Mouse (Mus musculus) liver, embryonic 12.5 days (tissue): ENCODE results near the gene Aacs. TPM values are rescaled to one million over a fixed set of nuclear protein-coding genes. Genes with fewer than 3 reads are reported as not detected.

ENCODE experiments used
- ATAC-seq: fragments of 200-750 bp; cut with Nextera tagmentation; 2 replicates; pipeline ENCODE4 v1.8.0; 2017; ENCODE audit warnings: moderate number of reproducible peaks, mild to moderate bottlenecking, moderate library complexity
- H3K27ac ChIP-seq: fragments of 300-500 bp; sonication (generic); 2 replicates; pipeline ENCODE4 v1.5.1; 2016; ENCODE audit warnings: mild to moderate bottlenecking
- H3K27me3 ChIP-seq: fragments of 300-500 bp; sonication (generic); replicated peaks from 2 replicates; pipeline ENCODE4 v1.6.1; 2016; ENCODE audit warnings: mild to moderate bottlenecking, moderate library complexity
- H3K36me3 ChIP-seq: fragments of 300-500 bp; sonication (generic); 2 replicates; pipeline ENCODE4 v1.6.1; 2016; ENCODE audit warnings: mild to moderate bottlenecking, moderate library complexity
- H3K4me1 ChIP-seq: fragments of 300-500 bp; sonication (generic); 2 replicates; pipeline ENCODE4 v1.6.1; 2016
- H3K4me2 ChIP-seq: fragments of 300-500 bp; sonication (generic); 2 replicates; pipeline ENCODE4 v1.6.1; 2016; ENCODE audit warnings: mild to moderate bottlenecking, moderate library complexity
- H3K4me3 ChIP-seq: fragments of 300-500 bp; sonication (generic); 2 replicates; pipeline ENCODE4 v1.5.1; 2016; ENCODE audit warnings: mild to moderate bottlenecking, moderate library complexity
- H3K9ac ChIP-seq: fragments of 300-500 bp; sonication (generic); 2 replicates; pipeline ENCODE4 v1.6.1; 2016; ENCODE audit warnings: mild to moderate bottlenecking, moderate library complexity
- H3K9me3 ChIP-seq: fragments of 300-500 bp; sonication (generic); replicated peaks from 2 replicates; pipeline ENCODE4 v1.6.1; 2016; ENCODE audit warnings: mild to moderate bottlenecking, moderate library complexity
- WGBS: fragments of 180-500 bp; shearing (Covaris S2); methylation state at CpG from one replicate; pipeline ENCODE4 v1.1.7; 2016; ENCODE audit not compliant: insufficient replicate concordance; 5-methylcytosine and 5-hydroxymethylcytosine counted together
- polyA plus RNA-seq: library from polyadenylated mRNA; unstranded; fragments of >200 nt; fragmentation: Nextera tagmentation; extraction: Ambion mirVana; gene quantifications from 2 replicates; pipeline ENCODE4 v1.2.1, GENCODE M21; 2016

Aacs gene
- polyA plus RNA-seq, 1 experiment from 2014 or later = 24.7 TPM

- Histone ChIP-seq H3K9me3 (peaks cover 8% of the 10 kb centered on the region), H3K4me2 (no peak overlapping the region), H3K9ac (no peak overlapping the region), H3K27me3 (peaks cover 43% of the 10 kb centered on the region), H3K4me3 (no peak overlapping the region), H3K27ac (no peak overlapping the region), H3K36me3 (no peaks in the 10 kb centered on the region), H3K4me1 (peaks cover 1% of the 10 kb centered on the region; the same call in 1 of the 2 replicates)
- no peak for ATAC-seq
- 60% methylated on average over 4 of the region's 4 CpGs for WGBS
These were observed 50.9 kb downstream of the Aacs start for GRCm38 (mm10) chr5:125526464-125526863.

GRCm38 (mm10) chr5:125529109-125529508, 53.5 kb downstream of the Aacs start:
- no peaks in the 10 kb centered on the region for H3K36me3 ChIP-seq
- H3K4me1 ChIP-seq = no peaks in the 10 kb centered on the region; the same call in 1 of the 2 replicates
- peaks cover 69% of the 10 kb centered on the region for H3K27me3 ChIP-seq
- no peak overlapping the region for H3K4me3 ChIP-seq
- no peak for ATAC-seq
- H3K9me3 ChIP-seq = peaks cover 8% of the 10 kb centered on the region
- no peak overlapping the region for H3K4me2 ChIP-seq
- no peak overlapping the region for H3K27ac ChIP-seq
- WGBS = 4% methylated on average over 5 of the region's 5 CpGs
- no peak overlapping the region for H3K9ac ChIP-seq

GRCm38 (mm10) chr5:125531634-125532033, 56.0 kb downstream of the Aacs start, which contains the start of gene Tmem132b:
Gene Tmem132b (plus strand): TSS chr5:125531774.
- Histone ChIP-seq H3K4me3 (peak within 1 kb of the TSS; percentile 35), H3K9me3 (0 out of 2 replicates have a peak, but pooled peaks cover 2% of the 10 kb centered on the region), H3K4me1 (no peaks in the 10 kb centered on the region; the same call in 1 of the 2 replicates), H3K9ac (no peak within 1 kb of the TSS), H3K36me3 (no peaks in the 10 kb centered on the region), H3K27ac (no peak within 1 kb of the TSS), H3K27me3 (peaks cover 95% of the 10 kb centered on the region), H3K4me2 (peak within 1 kb of the TSS; percentile 56)
- peak; percentile 36 for ATAC-seq
- under 1% methylated on average over 23 of the region's 25 CpGs for WGBS

GRCm38 (mm10) chr5:125532191-125532544, 56.6 kb downstream of the Aacs start:
- no peaks in the 10 kb centered on the region for H3K9me3 ChIP-seq
- no peaks in the 10 kb centered on the region; the same call in 1 of the 2 replicates for H3K4me1 ChIP-seq
- peaks cover 94% of the 10 kb centered on the region for H3K27me3 ChIP-seq
- peak overlapping the region; percentile 56 for H3K4me2 ChIP-seq
- ATAC-seq = 0 out of 2 replicates have a peak, but pooled peaks have one; percentile 31
- no peak overlapping the region for H3K9ac ChIP-seq
- H3K4me3 ChIP-seq = peak overlapping the region; percentile 35
- 2% methylated on average over 22 of the region's 30 CpGs for WGBS
- H3K36me3 ChIP-seq = no peaks in the 10 kb centered on the region
- H3K27ac ChIP-seq = no peak overlapping the region

- H3K27ac ChIP-seq = no peak overlapping the region
- no peak overlapping the region for H3K9ac ChIP-seq
- peak overlapping the region; percentile 35 for H3K4me3 ChIP-seq
- no peaks in the 10 kb centered on the region; the same call in 1 of the 2 replicates for H3K4me1 ChIP-seq
- 4% methylated on average over 59 of the region's 64 CpGs for WGBS
- H3K4me2 ChIP-seq = peak overlapping the region; percentile 56
- peaks cover 89% of the 10 kb centered on the region for H3K27me3 ChIP-seq
- ATAC-seq = no peak
- H3K36me3 ChIP-seq = no peaks in the 10 kb centered on the region
- H3K9me3 ChIP-seq = no peaks in the 10 kb centered on the region
These were observed 57.1 kb downstream of the Aacs start for GRCm38 (mm10) chr5:125532545-125533224.

- ATAC-seq = no peak
- no peak overlapping the region for H3K4me2 ChIP-seq
- H3K4me1 ChIP-seq = no peaks in the 10 kb centered on the region; the same call in 1 of the 2 replicates
- H3K9me3 ChIP-seq = no peaks in the 10 kb centered on the region
- H3K27me3 ChIP-seq = peaks cover 83% of the 10 kb centered on the region
- 4% methylated on average over 24 of the region's 24 CpGs for WGBS
- no peak overlapping the region for H3K9ac ChIP-seq
- no peaks in the 10 kb centered on the region for H3K36me3 ChIP-seq
- H3K27ac ChIP-seq = no peak overlapping the region
- no peak overlapping the region for H3K4me3 ChIP-seq
These were observed 57.7 kb downstream of the Aacs start for GRCm38 (mm10) chr5:125533225-125533900.

- H3K4me2 ChIP-seq = no peak overlapping the region
- no peaks in the 10 kb centered on the region for H3K36me3 ChIP-seq
- H3K4me3 ChIP-seq = no peak overlapping the region
- H3K9ac ChIP-seq = no peak overlapping the region
- 8% methylated on average over 7 of the region's 7 CpGs for WGBS
- no peaks in the 10 kb centered on the region; the same call in 1 of the 2 replicates for H3K4me1 ChIP-seq
- no peak for ATAC-seq
- H3K27ac ChIP-seq = no peak overlapping the region
- peaks cover 75% of the 10 kb centered on the region for H3K27me3 ChIP-seq
- no peaks in the 10 kb centered on the region for H3K9me3 ChIP-seq
These were observed 58.6 kb downstream of the Aacs start for GRCm38 (mm10) chr5:125534168-125534610.

- Histone ChIP-seq H3K9me3 (no peaks in the 10 kb centered on the region), H3K4me2 (no peak overlapping the region), H3K36me3 (no peaks in the 10 kb centered on the region), H3K4me1 (no peaks in the 10 kb centered on the region; the same call in 1 of the 2 replicates), H3K9ac (no peak overlapping the region), H3K4me3 (no peak overlapping the region), H3K27ac (no peak overlapping the region), H3K27me3 (peaks cover 69% of the 10 kb centered on the region)
- WGBS = 5% methylated on average over 26 of the region's 26 CpGs
- no peak for ATAC-seq
These were observed 59.2 kb downstream of the Aacs start for GRCm38 (mm10) chr5:125534611-125535324.

- peaks cover 39% of the 10 kb centered on the region for H3K27me3 ChIP-seq
- H3K4me1 ChIP-seq = no peaks in the 10 kb centered on the region
- H3K4me3 ChIP-seq = no peak overlapping the region
- no peaks in the 10 kb centered on the region for H3K9me3 ChIP-seq
- H3K36me3 ChIP-seq = no peaks in the 10 kb centered on the region
- 66% methylated on average over 2 of the region's 2 CpGs for whole genome bisulfite sequencing
- no peak for ATAC-seq
- no peak overlapping the region for H3K9ac ChIP-seq
- no peak overlapping the region for H3K27ac ChIP-seq
- no peak overlapping the region for H3K4me2 ChIP-seq
These were observed 69.5 kb downstream of the Aacs start for GRCm38 (mm10) chr5:125545090-125545489.

GRCm38 (mm10) chr5:125546293-125546692, 70.7 kb downstream of the Aacs start:
- Histone ChIP-seq H3K36me3 (no peaks in the 10 kb centered on the region), H3K9ac (no peak overlapping the region), H3K9me3 (no peaks in the 10 kb centered on the region), H3K27ac (no peak overlapping the region), H3K4me3 (no peak overlapping the region), H3K27me3 (peaks cover 37% of the 10 kb centered on the region), H3K4me2 (no peak overlapping the region), H3K4me1 (no peaks in the 10 kb centered on the region)
- WGBS = 29% methylated on average over 13 of the region's 13 CpGs
- no peak for ATAC-seq

GRCm38 (mm10) chr5:125549750-125550489, 74.3 kb downstream of the Aacs start:
- 34% methylated on average over 11 of the region's 11 CpGs for WGBS
- no peak overlapping the region for H3K4me3 ChIP-seq
- H3K36me3 ChIP-seq = no peaks in the 10 kb centered on the region
- H3K27ac ChIP-seq = no peak overlapping the region
- peaks cover 37% of the 10 kb centered on the region for H3K27me3 ChIP-seq
- H3K4me1 ChIP-seq = no peaks in the 10 kb centered on the region
- H3K9me3 ChIP-seq = no peaks in the 10 kb centered on the region
- H3K9ac ChIP-seq = no peak overlapping the region
- H3K4me2 ChIP-seq = no peak overlapping the region
- no peak for ATAC-seq
